Comparison of ENCODE assay signal across 7 mouse cellular contexts in genomic region chr4:125015806-125016635, GRCm38 (mm10). TPM values are rescaled to one million over a fixed set of nuclear protein-coding genes. Genes with fewer than 3 reads are reported as not detected.
DNase-seq lines count a peak whose midpoint lies in the region; ATAC-seq and TF ChIP-seq lines count a peak whose summit lies in the region.

Gene Gnl2, plus strand, starts transcription at chr4:125016585.

- in situ Hi-C loops in ES-E14 (cut with MboI; ENCODE audit: low sequenced_read_pairs in 2 of 2, unreplicated experiment in 2 of 2), result no loop called here

- H3K9ac ChIP-seq in ES-E14 (ENCODE audit: insufficient read depth, low read depth, low read length, poor library complexity, severe bottlenecking), result no peak within 1 kb of the TSS
- no peak within 1 kb of the TSS for H3K9ac ChIP-seq in forebrain, postnatal 0 days
- H3K9ac ChIP-seq in liver, embryonic 12.5 days, result no peak within 1 kb of the TSS

- no peak within 1 kb of the TSS for H3K4me3 ChIP-seq in ES-E14 (ENCODE audit: insufficient read depth in 1 of 2, low read depth in 1 of 2, low read length in 2 of 2, poor library complexity in 1 of 2, severe bottlenecking in 1 of 2)
- H3K4me3 ChIP-seq in forebrain, postnatal 0 days (ENCODE audit: low read depth, low read length), result no peak within 1 kb of the TSS
- no peak within 1 kb of the TSS for H3K4me3 ChIP-seq in hindbrain, embryonic 10.5 days
- no peak within 1 kb of the TSS for H3K4me3 ChIP-seq in liver, embryonic 12.5 days

- 87% methylated on average over 10 of the region's 10 CpGs for WGBS in forebrain, postnatal 0 days
- 89% methylated on average over 10 of the region's 10 CpGs for WGBS in hindbrain, embryonic 10.5 days
- 47% methylated on average over 10 of the region's 10 CpGs for WGBS in liver, embryonic 12.5 days (ENCODE audit: insufficient replicate concordance)

- no peaks in the 10 kb centered on the region for H3K9me3 ChIP-seq in ES-E14 (ENCODE audit: control insufficient read depth, insufficient read depth, low read depth, low read length)
- no peaks in the 10 kb centered on the region for H3K9me3 ChIP-seq in forebrain, postnatal 0 days (ENCODE audit: low read length)
- no peaks in the 10 kb centered on the region for H3K9me3 ChIP-seq in hindbrain, embryonic 10.5 days
- no peaks in the 10 kb centered on the region for H3K9me3 ChIP-seq in liver, embryonic 12.5 days (replicated peaks)

- no peak within 1 kb of the TSS for H3K4me2 ChIP-seq in forebrain, postnatal 0 days (ENCODE audit: low read depth)
- no peak within 1 kb of the TSS for H3K4me2 ChIP-seq in liver, embryonic 12.5 days

- TF ChIP-seq CTCF in forebrain, postnatal 0 days (IDR thresholded peaks at IDR 0.05; ENCODE audit: low read depth), result no peak

- no peaks in the 10 kb centered on the region for H3K27me3 ChIP-seq in forebrain, postnatal 0 days (ENCODE audit: insufficient read depth, low read length)
- H3K27me3 ChIP-seq in hindbrain, embryonic 10.5 days (ENCODE audit: insufficient read depth, poor library complexity, severe bottlenecking), result 0 out of 2 replicates have a peak, but pooled peaks cover 7% of the 10 kb centered on the region
- peaks cover 49% of the 10 kb centered on the region for H3K27me3 ChIP-seq in liver, embryonic 12.5 days (replicated peaks)

- H3K36me3 ChIP-seq in ES-E14 (ENCODE audit: control insufficient read depth, insufficient read depth, low read length, poor library complexity, severe bottlenecking), result no peaks in the 10 kb centered on the region
- H3K36me3 ChIP-seq in forebrain, postnatal 0 days (ENCODE audit: insufficient read depth), result no peaks in the 10 kb centered on the region
- no peaks in the 10 kb centered on the region for H3K36me3 ChIP-seq in hindbrain, embryonic 10.5 days
- no peaks in the 10 kb centered on the region for H3K36me3 ChIP-seq in liver, embryonic 12.5 days

- no peak for DNase-seq in ES-E14 (ENCODE audit: low read depth, low spot score)
- DNase-seq in adrenal gland, adult 2 months, result peak; percentile 18
- no peak for DNase-seq in forebrain, postnatal 0 days
- DNase-seq in hindbrain, embryonic 10.5 days (ENCODE audit: low spot score), result no peak
- no peak for DNase-seq in T-cell, adult 2 months (ENCODE audit: low spot score)

- H3K27ac ChIP-seq in ES-E14 (ENCODE audit: insufficient read depth, low read depth, low read length, poor library complexity, severe bottlenecking), result no peak within 1 kb of the TSS
- no peak within 1 kb of the TSS for H3K27ac ChIP-seq in forebrain, postnatal 0 days (ENCODE audit: low read depth, low read length)
- no peak within 1 kb of the TSS for H3K27ac ChIP-seq in hindbrain, embryonic 10.5 days
- no peak within 1 kb of the TSS for H3K27ac ChIP-seq in liver, embryonic 12.5 days

- H3K4me1 ChIP-seq in ES-E14 (ENCODE audit: control insufficient read depth in 2 of 2, insufficient read depth in 2 of 2, low read length in 2 of 2, poor library complexity in 1 of 2), result no peaks in the 10 kb centered on the region
- H3K4me1 ChIP-seq in forebrain, postnatal 0 days (ENCODE audit: insufficient read depth), result no peaks in the 10 kb centered on the region
- H3K4me1 ChIP-seq in hindbrain, embryonic 10.5 days (replicated peaks), result no peaks in the 10 kb centered on the region
- H3K4me1 ChIP-seq in liver, embryonic 12.5 days, result no peaks in the 10 kb centered on the region

- ATAC-seq in forebrain, postnatal 0 days, result no peak
- ATAC-seq in liver, embryonic 12.5 days, result no peak
- peak; percentile 74 for ATAC-seq in monocyte, adult 5-6 weeks (replicated peaks; ENCODE audit: insufficient number of reproducible peaks, low FRiP score, low TSS enrichment, poor library complexity, severe bottlenecking)

TF ChIP-seq in ES-E14, 5 proteins besides CTCF, POLR2A, EP300 and RAD21:
- TF ChIP-seq MAFK (IDR thresholded peaks at IDR 0.05; ENCODE audit: insufficient read depth, low read depth, low read length) (no peak), ZC3H11A (IDR thresholded peaks at IDR 0.05; ENCODE audit: borderline replicate concordance, low read depth, low read length) (no peak), ZNF384 (IDR thresholded peaks at IDR 0.05; ENCODE audit: low read depth, low read length) (no peak), HCFC1 (IDR thresholded peaks at IDR 0.05; ENCODE audit: borderline replicate concordance, insufficient read depth, low read length) (no peak), CHD2 (IDR thresholded peaks at IDR 0.05; ENCODE audit: low read depth, low read length) (no peak)

RNA-seq across cellular contexts. Expression of gene Gnl2, which starts in this region (rescaled TPM):
- total RNA-seq in ES-E14 (2012; rRNA removed), result 66.0 and 77.8 TPM in 2 replicates
- total RNA-seq in adrenal gland, adult 2 months (2021), result 10 to 100 TPM; 41.5 to 59.6 TPM
- 6.6 and 7.2 TPM in 2 replicates for polyA plus RNA-seq in adrenal gland, adult 2 months (2012; rRNA removed)
- 63.7 and 68.5 TPM in 2 replicates for total RNA-seq in forebrain, postnatal 0 days (2014; rRNA removed)
- polyA plus RNA-seq in forebrain, postnatal 0 days (2015; fragmentation: Nextera tagmentation; extraction: Ambion mirVana), result 82.3 and 84.0 TPM in 2 replicates
- polyA plus RNA-seq in hindbrain, embryonic 10.5 days (2016; fragmentation: Nextera tagmentation; extraction: Ambion mirVana), result 76.8 and 86.1 TPM in 2 replicates
- 69.9 and 72.5 TPM in 2 replicates for polyA plus RNA-seq in liver, embryonic 12.5 days (2016; fragmentation: Nextera tagmentation; extraction: Ambion mirVana)
- 115 to 144 TPM (median 122 TPM) in 3 replicates for total RNA-seq in monocyte, adult 5-6 weeks (2017)
